Mouse (Mus musculus) liver, embryonic 15.5 days (tissue): Measurements from ENCODE around the gene Trex1. TPM values are rescaled to one million over a fixed set of nuclear protein-coding genes. Genes with fewer than 3 reads are reported as not detected.

Experiments
- ATAC-seq: fragments of 200-750 bp; cut with Nextera tagmentation; 2 replicates; pipeline ENCODE4 v1.8.0; 2017; ENCODE audit warnings: moderate number of reproducible peaks, mild to moderate bottlenecking, moderate library complexity; ENCODE audit not compliant: insufficient read depth
- H3K27ac ChIP-seq: fragments of 300-500 bp; sonication (generic); replicated peaks from 2 replicates; pipeline ENCODE4 v1.5.1; 2015; ENCODE audit warnings: mild to moderate bottlenecking, inconsistent platforms
- H3K27me3 ChIP-seq: fragments of 300-500 bp; sonication (generic); 2 replicates; pipeline ENCODE4 v1.6.1; 2015; ENCODE audit warnings: mild to moderate bottlenecking, inconsistent platforms
- H3K36me3 ChIP-seq: fragments of 300-500 bp; sonication (generic); replicated peaks from 2 replicates; pipeline ENCODE4 v1.6.1; 2015; ENCODE audit warnings: moderate library complexity, mild to moderate bottlenecking, inconsistent platforms
- H3K4me1 ChIP-seq: fragments of 300-500 bp; sonication (generic); replicated peaks from 2 replicates; pipeline ENCODE4 v1.6.1; 2015; ENCODE audit warnings: inconsistent platforms
- H3K4me2 ChIP-seq: fragments of 300-500 bp; sonication (generic); 2 replicates; pipeline ENCODE4 v1.6.1; 2015; ENCODE audit warnings: moderate library complexity, mild to moderate bottlenecking, inconsistent platforms
- H3K4me3 ChIP-seq: fragments of 300-500 bp; sonication (generic); replicated peaks from 2 replicates; pipeline ENCODE4 v1.5.1; 2015; ENCODE audit warnings: mild to moderate bottlenecking, inconsistent platforms
- H3K9ac ChIP-seq: fragments of 300-500 bp; sonication (generic); 2 replicates; pipeline ENCODE4 v1.6.1; 2015; ENCODE audit warnings: moderate library complexity, mild to moderate bottlenecking, inconsistent platforms
- H3K9me3 ChIP-seq: fragments of 300-500 bp; sonication (generic); replicated peaks from 2 replicates; pipeline ENCODE4 v1.6.1; 2016; ENCODE audit warnings: inconsistent platforms
- WGBS: fragments of 180-500 bp; shearing (Covaris S2); methylation state at CpG from one replicate; pipeline ENCODE4 v1.1.7; 2015; ENCODE audit warnings: mixed read lengths; ENCODE audit not compliant: insufficient replicate concordance; 5-methylcytosine and 5-hydroxymethylcytosine counted together
- polyA plus RNA-seq: library from polyadenylated mRNA; unstranded; fragments of >200 nt; fragmentation: Nextera tagmentation; extraction: Ambion mirVana; gene quantifications from 2 replicates; pipeline ENCODE4 v1.2.1, GENCODE M21; 2015

The Trex1 gene
- polyA plus RNA-seq, 1 experiment from 2014 or later, result 8.6 TPM

DNA sequence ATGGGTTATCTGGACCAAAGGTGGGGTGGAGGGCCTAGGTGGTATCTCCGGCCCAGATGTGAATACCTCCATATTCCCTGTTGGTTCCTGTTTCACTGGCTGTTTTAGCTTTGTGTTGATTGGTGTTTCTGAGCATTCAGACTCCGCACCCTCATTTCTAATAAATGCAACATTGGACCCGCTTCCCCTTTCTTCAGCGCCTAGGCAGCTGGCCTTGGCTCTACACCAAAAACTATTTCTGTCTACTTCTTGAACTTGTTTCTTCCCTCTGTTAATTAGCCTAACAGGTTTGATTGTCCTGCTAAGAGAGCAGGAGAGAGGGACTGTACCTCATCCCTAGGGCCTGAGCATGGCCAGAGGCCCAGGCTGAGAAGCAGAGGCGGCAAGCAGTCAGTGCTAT is 2.0 kb downstream of the Trex1 start:
- Histone ChIP-seq H3K4me2 (peak overlapping the region; percentile 88), H3K27ac (peak overlapping the region; percentile 35; the same call in 1 of the 2 replicates), H3K9ac (no peak overlapping the region), H3K4me3 (peak overlapping the region; percentile 14; the same call in 1 of the 2 replicates), H3K4me1 (peaks cover 49% of the 10 kb centered on the region), H3K9me3 (no peaks in the 10 kb centered on the region), H3K27me3 (no peaks in the 10 kb centered on the region), H3K36me3 (peaks cover 25% of the 10 kb centered on the region)
- 81% methylated on average over 5 of the region's 5 CpGs for WGBS
- no peak for ATAC-seq

DNA sequence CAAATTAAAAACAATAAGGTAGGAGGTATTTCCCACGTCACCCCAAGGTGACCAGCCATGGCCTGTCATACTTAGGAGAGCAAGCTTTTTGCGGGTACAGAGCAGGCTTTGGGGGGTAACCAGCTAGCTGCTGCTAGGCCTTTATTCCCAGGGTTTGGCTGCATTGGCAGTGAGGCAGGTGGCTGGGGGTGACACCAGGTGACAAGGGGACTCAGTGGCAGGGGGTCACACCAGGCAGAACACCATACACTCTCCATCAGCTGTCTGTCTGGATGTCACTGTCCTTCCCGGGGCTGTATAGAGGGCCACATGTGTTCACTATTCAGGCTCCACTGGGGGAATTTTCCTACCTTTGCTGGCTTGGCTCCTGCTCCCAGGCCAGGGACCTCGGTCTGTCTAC is 2.6 kb downstream of the Trex1 start:
- peaks cover 49% of the 10 kb centered on the region for H3K4me1 ChIP-seq
- no peak overlapping the region; the same call in 1 of the 2 replicates for H3K4me2 ChIP-seq
- H3K36me3 ChIP-seq, result peaks cover 25% of the 10 kb centered on the region
- H3K9me3 ChIP-seq, result no peaks in the 10 kb centered on the region
- H3K4me3 ChIP-seq, result no peak overlapping the region
- ATAC-seq, result no peak
- H3K27me3 ChIP-seq, result no peaks in the 10 kb centered on the region
- 77% methylated on average over 4 of the region's 4 CpGs for WGBS
- H3K27ac ChIP-seq, result no peak overlapping the region
- H3K9ac ChIP-seq, result no peak overlapping the region

DNA sequence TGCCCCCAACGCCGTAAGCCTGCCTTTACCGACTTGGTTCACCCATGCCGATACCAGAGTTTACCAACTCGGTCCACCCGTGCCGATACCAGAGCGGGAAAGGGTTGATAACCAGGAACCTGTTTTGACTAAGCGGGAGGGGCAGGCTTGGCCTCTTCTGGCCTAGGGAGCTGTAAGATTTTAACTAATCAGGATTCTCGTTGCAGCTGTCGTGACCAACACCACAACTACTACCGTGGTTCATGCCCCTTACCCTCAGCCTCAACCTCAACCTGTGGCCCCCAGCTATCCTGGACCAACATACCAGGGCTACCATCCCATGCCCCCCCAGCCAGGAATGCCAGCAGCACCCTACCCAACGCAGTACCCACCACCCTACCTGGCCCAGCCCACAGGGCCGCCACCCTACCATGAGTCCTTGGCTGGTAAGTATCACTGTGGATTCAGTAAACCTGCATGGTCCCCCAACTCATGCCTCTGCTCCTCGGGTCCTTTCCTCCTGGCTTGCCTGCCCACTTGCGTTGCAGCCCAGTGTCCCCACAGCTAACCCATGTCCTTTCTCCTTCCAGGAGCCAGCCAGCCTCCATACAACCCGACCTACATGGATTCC is 3.3 kb downstream of the Trex1 start:
- Histone ChIP-seq H3K9me3 (no peaks in the 10 kb centered on the region), H3K4me3 (no peak overlapping the region), H3K36me3 (peaks cover 25% of the 10 kb centered on the region), H3K4me2 (no peak overlapping the region), H3K9ac (no peak overlapping the region), H3K27ac (no peak overlapping the region), H3K27me3 (no peaks in the 10 kb centered on the region), H3K4me1 (peaks cover 49% of the 10 kb centered on the region)
- 77% methylated on average over 17 of the region's 17 CpGs for WGBS
- ATAC-seq, result no peak

DNA sequence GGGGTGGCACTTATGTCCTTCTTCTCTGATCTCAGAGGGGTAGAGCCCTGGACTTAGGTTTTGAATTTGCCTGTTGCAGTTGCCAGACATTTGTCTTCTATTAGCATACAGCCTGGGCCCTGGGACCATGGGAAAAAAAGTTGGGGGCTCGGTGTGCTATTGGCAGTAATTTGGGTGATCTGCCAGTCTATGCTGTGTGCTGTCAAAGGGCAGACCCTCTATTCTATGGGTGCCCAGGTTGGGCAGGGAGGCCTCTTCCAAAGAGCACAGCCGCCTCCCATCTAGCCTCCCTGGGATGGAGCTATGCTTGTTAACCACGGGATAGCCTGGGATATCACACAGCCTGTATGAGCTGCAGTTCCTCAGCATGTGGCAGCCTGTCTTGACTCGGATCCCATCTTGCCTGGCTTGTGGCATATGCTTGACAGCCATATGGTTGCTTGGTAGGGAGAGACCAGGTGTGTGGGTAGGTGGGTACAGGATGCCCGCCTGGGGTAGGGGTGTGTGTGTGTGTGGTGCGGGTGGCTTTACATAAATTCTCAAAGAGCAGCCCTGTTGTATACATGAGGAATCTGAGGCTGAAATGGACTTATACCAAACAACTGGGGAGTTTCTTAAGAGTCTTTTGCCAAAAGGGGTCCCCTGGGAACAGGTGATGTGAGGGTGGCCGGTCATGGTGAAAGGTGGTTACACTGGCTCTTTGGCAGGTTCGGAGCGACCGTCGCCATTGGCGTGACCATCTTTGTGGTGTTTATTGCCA is 4.1 kb downstream of the Trex1 start:
- Histone ChIP-seq H3K4me3 (peak overlapping the region; percentile 44), H3K36me3 (peaks cover 25% of the 10 kb centered on the region), H3K4me2 (peak overlapping the region; percentile 56), H3K9me3 (no peaks in the 10 kb centered on the region), H3K27ac (peak overlapping the region; percentile 64), H3K4me1 (peaks cover 49% of the 10 kb centered on the region), H3K27me3 (no peaks in the 10 kb centered on the region), H3K9ac (peak overlapping the region; percentile 10; the same call in 1 of the 2 replicates)
- WGBS, result 80% methylated on average over 12 of the region's 12 CpGs
- no peak for ATAC-seq

DNA sequence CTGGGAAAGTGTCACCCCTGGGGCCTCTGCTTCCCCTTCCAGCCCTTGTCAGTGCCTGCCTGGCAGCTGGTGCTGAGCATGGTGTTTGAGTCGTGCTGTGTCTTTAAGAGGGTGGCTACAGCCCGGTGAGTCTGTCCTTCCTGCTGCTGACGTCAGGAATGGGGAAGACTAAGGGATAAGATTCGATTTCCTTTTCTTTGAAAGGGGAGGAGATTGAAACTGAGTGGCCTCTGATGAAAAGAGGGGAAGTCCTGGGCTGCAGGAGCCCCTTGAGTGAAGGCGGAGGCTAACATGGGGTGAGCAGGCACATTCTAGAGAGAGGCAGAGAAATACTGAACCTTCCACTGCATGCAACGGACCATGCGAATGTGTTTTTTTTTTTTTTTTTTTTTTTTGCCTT is 4.8 kb downstream of the Trex1 start:
- Histone ChIP-seq H3K9ac (0 out of 2 replicates have a peak overlapping the region, but pooled peaks have one; percentile 15), H3K9me3 (no peaks in the 10 kb centered on the region), H3K27ac (peak overlapping the region; percentile 68), H3K4me1 (peaks cover 49% of the 10 kb centered on the region), H3K27me3 (no peaks in the 10 kb centered on the region), H3K4me2 (peak overlapping the region; percentile 56), H3K4me3 (peak overlapping the region; percentile 44), H3K36me3 (peaks cover 25% of the 10 kb centered on the region)
- WGBS, result 5% methylated on average over 7 of the region's 7 CpGs
- peak; percentile 24; the same call in 1 of the 2 replicates for ATAC-seq

DNA sequence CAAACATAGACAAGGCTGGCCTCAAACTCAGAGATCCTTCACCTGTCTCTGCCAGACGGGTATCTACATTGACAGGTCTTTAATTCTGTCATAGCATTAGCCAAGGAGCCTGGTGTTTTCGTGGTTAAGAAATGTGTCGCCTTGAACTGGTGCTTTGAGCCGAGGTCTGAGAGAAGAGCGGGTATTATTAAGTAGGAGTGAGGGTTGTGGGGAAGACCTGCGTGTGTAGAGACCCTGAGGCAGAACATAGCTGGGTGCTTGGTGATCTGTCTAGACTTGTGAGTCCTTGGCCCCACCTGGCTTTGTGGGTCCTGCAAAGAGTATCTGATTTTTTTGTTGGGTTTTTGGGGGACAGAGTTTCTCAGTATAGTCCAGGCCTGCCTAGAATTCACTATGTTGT is 5.7 kb downstream of the Trex1 start:
- no peak overlapping the region for H3K4me2 ChIP-seq
- H3K9me3 ChIP-seq, result no peaks in the 10 kb centered on the region
- peaks cover 25% of the 10 kb centered on the region for H3K36me3 ChIP-seq
- no peak overlapping the region for H3K9ac ChIP-seq
- no peak for ATAC-seq
- no peak overlapping the region for H3K27ac ChIP-seq
- no peaks in the 10 kb centered on the region for H3K27me3 ChIP-seq
- 52% methylated on average over 6 of the region's 6 CpGs for WGBS
- H3K4me1 ChIP-seq, result peaks cover 49% of the 10 kb centered on the region
- H3K4me3 ChIP-seq, result no peak overlapping the region

DNA sequence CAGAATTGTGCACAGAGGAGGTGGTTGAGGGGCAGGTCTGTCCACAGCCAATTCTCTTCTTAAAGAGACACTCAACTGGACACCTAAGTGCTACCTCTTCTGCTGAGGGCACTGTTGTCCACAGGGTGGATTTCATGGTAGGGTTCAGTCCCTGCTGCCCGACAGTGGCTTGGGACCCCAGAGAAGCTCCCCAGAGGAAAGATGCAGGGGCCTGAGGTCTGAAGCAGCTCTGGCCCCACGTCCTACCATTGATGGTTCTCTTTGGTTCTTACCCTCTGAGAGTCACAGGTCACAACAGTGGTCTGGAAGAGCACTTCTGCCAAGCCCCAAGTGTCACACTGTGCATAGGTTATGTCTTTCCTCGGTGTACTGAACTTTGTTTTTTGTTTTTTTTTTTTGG is 6.2 kb downstream of the Trex1 start:
- H3K36me3 ChIP-seq, result peaks cover 24% of the 10 kb centered on the region
- no peak overlapping the region for H3K4me2 ChIP-seq
- no peak for ATAC-seq
- H3K9ac ChIP-seq, result no peak overlapping the region
- H3K27ac ChIP-seq, result no peak overlapping the region
- peaks cover 44% of the 10 kb centered on the region for H3K4me1 ChIP-seq
- H3K9me3 ChIP-seq, result no peaks in the 10 kb centered on the region
- no peaks in the 10 kb centered on the region for H3K27me3 ChIP-seq
- H3K4me3 ChIP-seq, result no peak overlapping the region
- WGBS, result 68% methylated on average over 3 of the region's 3 CpGs

DNA sequence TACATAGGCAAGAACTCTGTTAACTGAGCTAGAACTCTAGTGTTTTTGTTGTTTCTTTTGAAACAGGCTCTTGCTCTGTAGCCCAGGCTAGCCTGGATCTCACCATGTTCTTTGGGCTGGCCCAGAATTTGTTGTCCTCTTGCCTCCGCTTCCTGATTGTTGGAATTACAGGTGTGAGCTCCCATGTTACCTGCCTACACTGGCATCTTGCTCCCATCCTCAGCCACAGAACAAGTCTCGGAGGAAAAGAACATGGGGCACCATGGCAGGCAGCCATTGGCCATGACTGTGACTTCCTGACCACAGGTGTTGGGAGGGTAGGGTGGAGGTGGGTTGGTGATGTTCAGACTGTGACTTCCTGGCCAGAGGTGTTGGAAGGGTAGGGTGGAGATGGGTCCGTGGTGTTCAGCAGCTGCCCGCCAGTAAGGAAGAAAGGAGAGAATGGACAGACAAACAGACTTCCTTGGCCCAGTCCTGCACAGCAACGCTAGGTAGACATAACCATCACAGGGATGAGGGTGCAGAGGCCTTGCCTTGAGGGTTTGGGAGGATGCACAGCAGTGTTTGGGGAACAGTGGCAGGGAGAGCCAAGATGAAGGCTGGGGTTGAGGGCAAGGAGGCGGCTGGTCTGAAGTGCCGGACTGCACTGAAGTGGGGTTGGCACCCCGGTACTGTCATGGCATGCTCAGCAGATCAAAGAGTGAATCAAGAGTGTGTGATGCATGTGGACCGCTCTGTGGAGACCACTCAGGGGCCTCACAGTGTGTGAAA is 6.9 kb downstream of the Trex1 start:
- 76% methylated on average over 9 of the region's 9 CpGs for WGBS

DNA sequence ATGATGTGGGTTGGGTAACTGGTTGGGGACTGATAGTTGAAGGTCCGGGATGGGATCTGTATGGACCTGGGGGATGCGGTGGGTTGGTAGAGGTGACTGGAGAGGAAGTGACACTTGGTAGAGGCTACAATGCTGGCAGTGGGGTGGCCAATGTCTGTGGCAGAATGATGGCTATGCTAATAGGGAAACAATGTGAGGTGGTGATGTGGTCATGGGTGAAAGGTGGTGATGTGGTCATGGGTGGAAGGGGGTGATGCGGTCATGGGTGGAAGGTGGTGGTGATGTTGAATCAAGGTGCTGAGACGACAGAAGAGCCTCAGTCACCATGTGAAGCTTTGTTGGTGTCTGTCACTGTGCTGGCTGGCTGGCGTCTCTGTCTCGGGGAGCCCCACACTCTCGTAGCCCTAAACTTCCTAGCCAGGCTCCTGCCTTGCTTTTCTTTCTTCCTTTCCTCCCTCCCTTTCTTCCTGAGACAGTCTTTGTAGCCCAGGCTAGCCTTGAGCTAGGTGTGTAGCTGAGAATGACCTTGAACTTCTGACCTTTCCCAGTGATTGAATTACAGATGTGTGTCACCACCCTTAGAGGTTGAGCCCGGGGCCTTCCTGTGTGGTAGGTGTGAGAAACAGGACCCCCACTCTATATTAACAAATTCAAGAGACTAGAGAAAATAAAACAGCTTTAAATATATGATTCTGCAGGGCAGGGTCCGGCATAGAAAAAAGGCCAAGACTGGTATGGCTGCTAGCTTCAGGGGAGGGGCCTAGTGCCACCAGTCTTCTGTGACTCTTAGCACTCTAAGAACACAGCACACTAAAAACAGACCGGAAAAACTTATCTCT is 7.7 kb downstream of the Trex1 start:
- H3K36me3 ChIP-seq, result peaks cover 9% of the 10 kb centered on the region
- no peak for ATAC-seq
- no peak overlapping the region for H3K27ac ChIP-seq
- no peak overlapping the region for H3K9ac ChIP-seq
- WGBS, result 67% methylated on average over 10 of the region's 10 CpGs
- H3K27me3 ChIP-seq, result no peaks in the 10 kb centered on the region
- H3K9me3 ChIP-seq, result no peaks in the 10 kb centered on the region
- H3K4me1 ChIP-seq, result peaks cover 39% of the 10 kb centered on the region
- H3K4me3 ChIP-seq, result no peak overlapping the region
- no peak overlapping the region for H3K4me2 ChIP-seq

More for the DNA sequence above, 6.9 kb downstream of the Trex1 start:
- no peaks in the 10 kb centered on the region for H3K27me3 ChIP-seq
- H3K9me3 ChIP-seq, result no peaks in the 10 kb centered on the region
- H3K36me3 ChIP-seq, result peaks cover 17% of the 10 kb centered on the region
- H3K4me2 ChIP-seq, result no peak overlapping the region
- no peak overlapping the region for H3K9ac ChIP-seq
- no peak for ATAC-seq
- no peak overlapping the region for H3K4me3 ChIP-seq
- H3K4me1 ChIP-seq, result peaks cover 39% of the 10 kb centered on the region
- H3K27ac ChIP-seq, result no peak overlapping the region

DNA sequence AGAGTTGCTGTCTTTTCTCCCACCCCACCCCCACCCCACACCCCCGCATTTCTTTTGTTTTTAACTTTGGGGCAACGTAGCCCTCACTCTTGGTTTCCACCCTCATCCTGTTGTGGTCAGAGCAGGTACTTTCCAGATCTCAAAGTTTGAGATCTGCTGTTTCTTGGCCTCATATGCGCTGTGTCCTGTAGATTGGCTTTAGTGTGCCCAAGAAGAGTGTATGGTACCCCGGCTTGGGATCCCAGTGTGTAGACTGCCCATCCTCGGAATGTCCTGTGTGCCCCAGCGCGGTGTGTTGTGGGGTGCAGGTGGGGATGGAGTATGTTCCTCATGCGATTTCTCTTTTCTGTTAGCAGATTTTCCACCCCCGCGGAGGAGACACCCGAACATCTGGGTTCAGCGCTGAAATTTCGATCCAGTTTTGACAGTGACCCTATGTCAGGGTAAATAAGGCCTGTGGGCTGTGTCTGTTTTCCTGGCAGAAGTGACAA is 8.5 kb downstream of the Trex1 start:
- peaks cover under 1% of the 10 kb centered on the region; the same call in 1 of the 2 replicates for H3K36me3 ChIP-seq
- H3K27me3 ChIP-seq, result no peaks in the 10 kb centered on the region
- 55% methylated on average over 13 of the region's 13 CpGs for WGBS
- peaks cover 34% of the 10 kb centered on the region for H3K4me1 ChIP-seq
- no peak overlapping the region for H3K27ac ChIP-seq
- ATAC-seq, result no peak
- H3K4me2 ChIP-seq, result no peak overlapping the region
- no peaks in the 10 kb centered on the region for H3K9me3 ChIP-seq
- no peak overlapping the region for H3K4me3 ChIP-seq
- H3K9ac ChIP-seq, result no peak overlapping the region
